Mouse (Mus musculus): ENCODE data around the gene Pxdc1.

DNA sequence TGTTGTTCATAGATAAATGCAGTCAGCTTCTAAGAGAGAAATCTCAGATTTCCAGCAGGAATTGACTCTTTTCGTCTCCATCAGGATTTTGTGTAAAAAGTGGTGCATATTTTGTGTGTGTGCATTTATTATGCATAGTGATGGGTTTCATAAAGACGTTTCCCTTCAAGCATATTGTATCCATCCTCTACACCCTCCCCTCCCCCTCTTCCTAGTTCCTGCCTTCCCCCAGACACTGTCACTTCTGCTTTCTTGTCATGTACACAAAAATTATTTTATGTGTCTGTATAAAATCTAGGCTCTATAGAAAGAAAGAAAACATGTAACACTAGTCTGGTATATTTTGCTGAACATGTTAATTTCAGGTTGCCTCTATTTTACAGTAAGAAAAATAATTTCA is 46.8 kb upstream of the Pxdc1 start:
- TF ChIP-seq POLR2A (IDR thresholded peaks at IDR 0.05; ENCODE audit: low read depth, low read length) (no peak), CTCF (IDR thresholded peaks at IDR 0.05; ENCODE audit: borderline replicate concordance, insufficient read depth, low read length) (no peak)

All from embryonic fibroblast, embryonic 13.5 days (primary cell).